Mouse (Mus musculus) MEL (cell line): ENCODE data around the gene Cadps. TPM values are rescaled to one million over a fixed set of nuclear protein-coding genes. Genes with fewer than 3 reads are reported as not detected.

Experiments
- DNase-seq: peaks from one replicate; pipeline ENCODE4 v3.0.0; 2011; ENCODE audit warnings: low read depth, low spot score
- H3K27ac ChIP-seq: 2 replicates; pipeline ENCODE4 v1.5.1; 2012; ENCODE audit warnings: low read depth, mild to moderate bottlenecking, control low read depth, low read length, moderate library complexity; ENCODE audit not compliant: control insufficient read depth
- H3K27me3 ChIP-seq, 2 experiments: fragments of 150-350 bp in 1 of 2; sonication (generic) in 1 of 2; 2 replicates each; pipeline ENCODE4 v1.6.1; 2012; ENCODE audit warnings: low read length in 2 of 2, mild to moderate bottlenecking in 2 of 2, improper control_type of control experiment in 1 of 2, moderate library complexity in 1 of 2; ENCODE audit not compliant: insufficient read depth in 2 of 2, control insufficient read depth in 1 of 2
- H3K36me3 ChIP-seq, 2 experiments: 2 replicates each; pipeline ENCODE4 v1.6.1; 2012 to 2014; ENCODE audit warnings: low read length in 2 of 2, improper control_type of control experiment in 1 of 2, inconsistent platforms in 1 of 2, mild to moderate bottlenecking in 1 of 2; ENCODE audit not compliant: insufficient read depth in 2 of 2, control insufficient read depth in 1 of 2
- H3K4me1 ChIP-seq, 2 experiments: fragments of 150-350 bp in 1 of 2; sonication (generic) in 1 of 2; 2 replicates each; pipeline ENCODE4 v1.6.1; 2012; ENCODE audit warnings: low read length in 2 of 2, improper control_type of control experiment in 1 of 2, mild to moderate bottlenecking in 1 of 2; ENCODE audit not compliant: insufficient read depth in 2 of 2, control insufficient read depth in 1 of 2
- H3K4me3 ChIP-seq, 2 experiments: fragments of 150-350 bp in 1 of 2; sonication (generic) in 1 of 2; 2 replicates each; pipeline ENCODE4 v1.5.1; 2012; ENCODE audit warnings: low read depth in 2 of 2, low read length in 2 of 2, mild to moderate bottlenecking in 2 of 2, moderate library complexity in 2 of 2, control low read depth in 1 of 2, improper control_type of control experiment in 1 of 2; ENCODE audit not compliant: control insufficient read depth in 1 of 2, insufficient read depth in 1 of 2
- H3K79me2 ChIP-seq: 2 replicates; pipeline ENCODE4 v1.6.1; 2012; ENCODE audit warnings: mild to moderate bottlenecking, low read length, moderate library complexity; ENCODE audit not compliant: control insufficient read depth, poor library complexity, insufficient read depth
- H3K9ac ChIP-seq: 2 replicates; pipeline ENCODE4 v1.6.1; 2012; ENCODE audit warnings: low read depth, mild to moderate bottlenecking, control low read depth, low read length, moderate library complexity; ENCODE audit not compliant: control insufficient read depth, poor library complexity, severe bottlenecking
- H3K9me3 ChIP-seq: fragments of 150-350 bp; sonication (generic); replicated peaks from 2 replicates; pipeline ENCODE4 v1.6.1; 2012; ENCODE audit warnings: mild to moderate bottlenecking, low read length, improper control_type of control experiment, moderate library complexity; ENCODE audit not compliant: insufficient read depth
- CHD2 ChIP-seq: IDR thresholded peaks from 2 replicates; pipeline ENCODE4 v1.6.1; 2011; ENCODE audit warnings: low read length, improper control_type of control experiment
- CTCF ChIP-seq, 3 experiments: IDR thresholded peaks in 2 of 3; conservative IDR thresholded peaks in 1 of 3; 2 replicates each; pipeline ENCODE4 v1.5.1; 2011 to 2012; ENCODE audit warnings: low read length in 3 of 3, low read depth in 2 of 3, mild to moderate bottlenecking in 2 of 3, improper control_type of control experiment in 1 of 3, inconsistent platforms in 1 of 3, mixed read lengths in 1 of 3, moderate library complexity in 1 of 3; ENCODE audit not compliant: control insufficient read depth in 1 of 3, insufficient read depth in 1 of 3, poor library complexity in 1 of 3, severe bottlenecking in 1 of 3
- E2F4 ChIP-seq: IDR thresholded peaks from 2 replicates; pipeline ENCODE4 v1.6.1; 2011; ENCODE audit warnings: low read depth, low read length, improper control_type of control experiment, borderline replicate concordance
- EP300 ChIP-seq, 2 experiments: IDR thresholded peaks; 2 replicates each; pipeline ENCODE4 v1.6.1; 2011; ENCODE audit warnings: improper control_type of control experiment in 2 of 2, low read length in 2 of 2, low read depth in 1 of 2, mild to moderate bottlenecking in 1 of 2
- ETS1 ChIP-seq: IDR thresholded peaks from 2 replicates; pipeline ENCODE4 v1.6.1; 2012; ENCODE audit warnings: low read depth, mild to moderate bottlenecking, inconsistent platforms, low read length, improper control_type of control experiment, moderate library complexity
- HCFC1 ChIP-seq: IDR thresholded peaks from 2 replicates; pipeline ENCODE4 v1.6.1; 2012; ENCODE audit warnings: low read depth, mild to moderate bottlenecking, inconsistent platforms, low read length, improper control_type of control experiment, moderate library complexity
- JUND ChIP-seq: IDR thresholded peaks from 2 replicates; pipeline ENCODE4 v1.6.1; 2011; ENCODE audit warnings: low read depth, mild to moderate bottlenecking, improper control_type of control experiment, low read length
- MAFK ChIP-seq: IDR thresholded peaks from 2 replicates; pipeline ENCODE4 v1.6.1; 2011; ENCODE audit warnings: low read depth, mild to moderate bottlenecking, low read length, improper control_type of control experiment, borderline replicate concordance
- MAX ChIP-seq: IDR thresholded peaks from 2 replicates; pipeline ENCODE4 v1.6.1; 2011; ENCODE audit warnings: low read length, improper control_type of control experiment
- MAZ ChIP-seq: IDR thresholded peaks from 2 replicates; pipeline ENCODE4 v1.6.1; 2012; ENCODE audit warnings: low read depth, mild to moderate bottlenecking, inconsistent platforms, low read length, improper control_type of control experiment
- MXI1 ChIP-seq: IDR thresholded peaks from 2 replicates; pipeline ENCODE4 v1.6.1; 2011; ENCODE audit warnings: mild to moderate bottlenecking, low read depth, low read length, improper control_type of control experiment
- NELFE ChIP-seq: IDR thresholded peaks from 2 replicates; pipeline ENCODE4 v1.6.1; 2011; ENCODE audit warnings: low read depth, low read length, improper control_type of control experiment
- NRF1 ChIP-seq: IDR thresholded peaks from 2 replicates; pipeline ENCODE4 v1.6.1; 2014; ENCODE audit warnings: low read depth, mild to moderate bottlenecking, inconsistent platforms, low read length, improper control_type of control experiment, moderate library complexity; ENCODE audit not compliant: poor library complexity, insufficient read depth, severe bottlenecking
- POLR2A ChIP-seq, 2 experiments: IDR thresholded peaks; 2 replicates each; pipeline ENCODE4 v1.6.1; 2011 to 2012; ENCODE audit warnings: low read length in 2 of 2, mild to moderate bottlenecking in 2 of 2, control low read depth in 1 of 2, improper control_type of control experiment in 1 of 2, low read depth in 1 of 2, moderate library complexity in 1 of 2; ENCODE audit not compliant: control insufficient read depth in 1 of 2, insufficient read depth in 1 of 2, poor library complexity in 1 of 2
- POLR2AphosphoS2 ChIP-seq: IDR thresholded peaks from 2 replicates; pipeline ENCODE4 v1.6.1; 2011; ENCODE audit warnings: low read length, improper control_type of control experiment
- RAD21 ChIP-seq: IDR thresholded peaks from 2 replicates; pipeline ENCODE4 v1.6.1; 2011; ENCODE audit warnings: mild to moderate bottlenecking, low read depth, low read length, improper control_type of control experiment
- RCOR1 ChIP-seq: IDR thresholded peaks from 2 replicates; pipeline ENCODE4 v1.6.1; 2012; ENCODE audit warnings: low read depth, mild to moderate bottlenecking, inconsistent platforms, low read length, improper control_type of control experiment
- SMC3 ChIP-seq: IDR thresholded peaks from 2 replicates; pipeline ENCODE4 v1.6.1; 2011; ENCODE audit warnings: low read depth, low read length, improper control_type of control experiment
- TAL1 ChIP-seq: IDR thresholded peaks from 2 replicates; pipeline ENCODE4 v1.6.1; 2012; ENCODE audit warnings: mild to moderate bottlenecking, inconsistent platforms, low read length, moderate library complexity, mixed read lengths
- TBP ChIP-seq: IDR thresholded peaks from 2 replicates; pipeline ENCODE4 v1.8.0; 2011; ENCODE audit warnings: low read depth, low read length, improper control_type of control experiment
- TCF12 ChIP-seq: IDR thresholded peaks from 2 replicates; pipeline ENCODE4 v1.6.1; 2014; ENCODE audit warnings: low read depth, mild to moderate bottlenecking, inconsistent platforms, low read length, improper control_type of control experiment, moderate library complexity
- UBTF ChIP-seq: IDR thresholded peaks from 2 replicates; pipeline ENCODE4 v1.6.1; 2012; ENCODE audit warnings: low read depth, mild to moderate bottlenecking, inconsistent platforms, low read length, improper control_type of control experiment, moderate library complexity, borderline replicate concordance; ENCODE audit not compliant: insufficient read depth
- ZKSCAN1 ChIP-seq: IDR thresholded peaks from 2 replicates; pipeline ENCODE4 v1.6.1; 2012; ENCODE audit warnings: low read depth, mild to moderate bottlenecking, inconsistent platforms, low read length, improper control_type of control experiment, moderate library complexity
- ZMIZ1 ChIP-seq: IDR thresholded peaks from 2 replicates; pipeline ENCODE4 v1.6.1; 2012; ENCODE audit warnings: low read depth, mild to moderate bottlenecking, inconsistent platforms, low read length, improper control_type of control experiment, moderate library complexity
- ZNF384 ChIP-seq: IDR thresholded peaks from 2 replicates; pipeline ENCODE4 v1.6.1; 2012; ENCODE audit warnings: low read depth, mild to moderate bottlenecking, inconsistent platforms, low read length, improper control_type of control experiment
- polyA plus RNA-seq, 2 experiments: library from polyadenylated mRNA; stranded (reverse) in 1 of 2; unstranded in 1 of 2; fragments of >175 nt in 1 of 2; fragments of >200 nt in 1 of 2; gene quantifications; 2 replicates each; pipeline versions ENCODE4 v1.2.1 to v1.2.4; 2012; ENCODE audit warnings: low replicate concordance in 2 of 2, low read depth in 1 of 2; ENCODE audit not compliant: insufficient read length in 2 of 2, insufficient read depth in 1 of 2, missing spikeins in 1 of 2
- total RNA-seq: library from RNA; depleted of rRNA; stranded (reverse); fragments of 300-350 nt; gene quantifications from 2 replicates; pipeline ENCODE4 v1.2.3, GENCODE M21; 2012

The Cadps gene
- total and polyA plus RNA-seq, 3 experiments = not detected

GRCm38 (mm10) chr14:12581657-12582056 lies 241.2 kb downstream of the Cadps start:
- H3K27me3 ChIP-seq = no peaks in the 10 kb centered on the region
- H3K27ac ChIP-seq = no peak overlapping the region
- H3K9me3 ChIP-seq = no peaks in the 10 kb centered on the region
- no peaks in the 10 kb centered on the region for H3K36me3 ChIP-seq
- H3K4me1 ChIP-seq = no peaks in the 10 kb centered on the region
- H3K4me3 ChIP-seq = no peak overlapping the region
- H3K79me2 ChIP-seq = no peaks in the 10 kb centered on the region
- no peak overlapping the region for H3K9ac ChIP-seq
- TF ChIP-seq ZMIZ1 (no peak), HCFC1 (no peak), MAZ (no peak), EP300 (IDR thresholded peaks at IDR 0.05; ENCODE audit: low read depth in 1 of 2, low read length in 2 of 2) (no peak), MAX (no peak), SMC3 (no peak), CHD2 (no peak), TBP (no peak), JUND (no peak), MAFK (no peak), POLR2AphosphoS2 (no peak), TAL1 (no peak), RAD21 (no peak), TCF12 (no peak), RCOR1 (no peak), MXI1 (no peak), ETS1 (no peak), NELFE (no peak), POLR2A (IDR thresholded peaks at IDR 0.05; ENCODE audit: control insufficient read depth in 1 of 2, insufficient read depth in 1 of 2, low read depth in 1 of 2, low read length in 2 of 2, poor library complexity in 1 of 2) (no peak), UBTF (no peak)
- DNase-seq = no peak

- no peaks in the 10 kb centered on the region for H3K27me3 ChIP-seq
- no peaks in the 10 kb centered on the region for H3K4me1 ChIP-seq
- no peaks in the 10 kb centered on the region for H3K9me3 ChIP-seq
- H3K79me2 ChIP-seq = no peaks in the 10 kb centered on the region
- no peak overlapping the region for H3K4me3 ChIP-seq
- no peak for TF ChIP-seq ZNF384
- no peak for TF ChIP-seq ZKSCAN1
- TF ChIP-seq MAFK = no peak
- no peak for TF ChIP-seq E2F4
- TF ChIP-seq CTCF (IDR thresholded peaks at IDR 0.05 in 2 of 3, conservative IDR thresholded peaks at IDR 0.05 in 1 of 3; ENCODE audit: control insufficient read depth in 1 of 3, insufficient read depth in 1 of 3, low read depth in 2 of 3, low read length in 3 of 3, poor library complexity in 1 of 3, severe bottlenecking in 1 of 3) = no peak
- TF ChIP-seq NRF1 = no peak
- TF ChIP-seq MAX = no peak
- no peaks in the 10 kb centered on the region for H3K36me3 ChIP-seq
- no peak for DNase-seq
- H3K9ac ChIP-seq = no peak overlapping the region
- H3K27ac ChIP-seq = no peak overlapping the region
Observed at GRCm38 (mm10) chr14:12580786-12581185, 242.1 kb downstream of the Cadps start.
